Mouse (Mus musculus) small intestine, adult 2 months (tissue): Measurements from ENCODE around the gene Il15ra.

Source experiments
- CTCF ChIP-seq: fragments of 200-500 bp; IDR thresholded peaks from 2 replicates; pipeline ENCODE4 v1.5.1; 2012; ENCODE audit warnings: low read depth, mild to moderate bottlenecking, control low read depth, inconsistent platforms, low read length, moderate library complexity, mixed read lengths; ENCODE audit not compliant: insufficient replicate concordance, insufficient read length; ENCODE audit errors: extremely low read depth
- POLR2A ChIP-seq: fragments of 200-500 bp; IDR thresholded peaks from 2 replicates; pipeline ENCODE4 v1.6.1; 2012; ENCODE audit warnings: low read depth, mild to moderate bottlenecking, control low read depth, inconsistent platforms, low read length, moderate library complexity

DNA sequence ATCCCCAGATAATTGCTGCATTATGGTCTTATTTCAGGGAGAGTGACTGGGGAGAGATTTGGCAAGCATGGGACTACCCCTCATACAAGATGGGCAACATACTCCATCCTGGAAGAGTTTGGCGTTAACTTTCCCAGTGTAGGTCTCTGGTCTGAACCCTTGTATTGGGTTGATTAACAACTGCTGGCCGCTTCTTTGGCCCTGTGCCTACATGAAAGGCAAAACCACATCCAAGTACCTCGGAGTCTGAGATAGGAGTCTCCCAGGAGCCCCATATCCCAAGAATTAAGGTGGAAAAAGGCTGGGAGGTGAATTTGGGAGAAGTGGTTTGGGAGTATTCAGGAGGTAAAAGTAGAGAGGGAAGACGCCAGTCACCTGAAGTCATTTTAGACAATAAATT lies 40.3 kb upstream of the Il15ra start:
- TF ChIP-seq CTCF (no peak), POLR2A (no peak)
